Mouse (Mus musculus) embryonic facial prominence, embryonic 11.5 days (tissue): ENCODE results near the gene Ssna1. TPM values are rescaled to one million over a fixed set of nuclear protein-coding genes. Genes with fewer than 3 reads are reported as not detected.

ENCODE experiments used
- ATAC-seq: fragments of 200-750 bp; cut with Nextera tagmentation; replicated peaks from 2 replicates; pipeline ENCODE4 v1.8.0; 2017; ENCODE audit warnings: low read depth; ENCODE audit not compliant: insufficient number of reproducible peaks, low FRiP score, low TSS enrichment
- DNase-seq: peaks from one replicate; pipeline ENCODE4 v3.0.0-alpha.2; 2015; ENCODE audit warnings: low spot score
- H3K27ac ChIP-seq: fragments of 300-500 bp; sonication (generic); replicated peaks from 2 replicates; pipeline ENCODE4 v1.5.1; 2014; ENCODE audit warnings: mild to moderate bottlenecking, low read depth, low read length, control low read depth
- H3K27me3 ChIP-seq: fragments of 300-500 bp; sonication (generic); 2 replicates; pipeline ENCODE4 v1.6.1; 2014; ENCODE audit warnings: mild to moderate bottlenecking, low read length, moderate library complexity, mixed read lengths; ENCODE audit not compliant: control insufficient read depth, insufficient read depth
- H3K36me3 ChIP-seq: fragments of 300-500 bp; sonication (generic); replicated peaks from 2 replicates; pipeline ENCODE4 v1.6.1; 2014; ENCODE audit warnings: low read depth, mild to moderate bottlenecking, low read length, moderate library complexity, mixed read lengths; ENCODE audit not compliant: control insufficient read depth, insufficient read depth
- H3K4me1 ChIP-seq: fragments of 300-500 bp; sonication (generic); 2 replicates; pipeline ENCODE4 v1.6.1; 2014; ENCODE audit warnings: low read length, mixed read lengths; ENCODE audit not compliant: control insufficient read depth, insufficient read depth
- H3K4me2 ChIP-seq: fragments of 300-500 bp; sonication (generic); 2 replicates; pipeline ENCODE4 v1.6.1; 2014; ENCODE audit warnings: low read depth, mild to moderate bottlenecking, control low read depth, low read length, moderate library complexity
- H3K4me3 ChIP-seq: fragments of 300-500 bp; sonication (generic); 2 replicates; pipeline ENCODE4 v1.5.1; 2014; ENCODE audit warnings: low read depth, low read length, control low read depth
- H3K9ac ChIP-seq: fragments of 300-500 bp; sonication (generic); replicated peaks from 2 replicates; pipeline ENCODE4 v1.6.1; 2014; ENCODE audit warnings: mild to moderate bottlenecking, control low read depth, low read length
- H3K9me3 ChIP-seq: fragments of 300-500 bp; sonication (generic); replicated peaks from 2 replicates; pipeline ENCODE4 v1.6.1; 2016; ENCODE audit warnings: mild to moderate bottlenecking, low read length, inconsistent platforms, mixed read lengths; ENCODE audit not compliant: control insufficient read depth
- WGBS: fragments of 180-500 bp; shearing (Covaris S2); extraction: QIAGEN DNeasy Blood & Tissue Kit; methylation state at CpG from one replicate; pipeline ENCODE4 v1.1.7; 2014; 5-methylcytosine and 5-hydroxymethylcytosine counted together
- polyA plus RNA-seq: library from polyadenylated mRNA; unstranded; fragments of >200 nt; fragmentation: Nextera tagmentation; extraction: Ambion mirVana; gene quantifications from 2 replicates; pipeline ENCODE4 v1.2.1, GENCODE M21; 2014

The Ssna1 gene
- polyA plus RNA-seq, 1 experiment from 2014 or later = 254 TPM

- H3K4me3 ChIP-seq = no peak within 1 kb of the TSS
- no peak within 1 kb of the TSS for H3K4me2 ChIP-seq
- no peak within 1 kb of the TSS for H3K27ac ChIP-seq
- 87% methylated on average over 6 of the region's 6 CpGs for WGBS
- no peak for ATAC-seq
- DNase-seq = no peak
- no peak within 1 kb of the TSS for H3K9ac ChIP-seq
- H3K36me3 ChIP-seq = peaks cover 6% of the 10 kb centered on the region
- H3K4me1 ChIP-seq = peaks cover 3% of the 10 kb centered on the region; the same call in 1 of the 2 replicates
- H3K27me3 ChIP-seq = peaks cover 52% of the 10 kb centered on the region
- H3K9me3 ChIP-seq = no peaks in the 10 kb centered on the region
These were observed 15.8 kb upstream of the Ssna1 start, which contains the start of gene Tmem210 for GRCm38 (mm10) chr2:25287927-25288649. Tmem210 (plus strand) TSS chr2:25288145.

DNA sequence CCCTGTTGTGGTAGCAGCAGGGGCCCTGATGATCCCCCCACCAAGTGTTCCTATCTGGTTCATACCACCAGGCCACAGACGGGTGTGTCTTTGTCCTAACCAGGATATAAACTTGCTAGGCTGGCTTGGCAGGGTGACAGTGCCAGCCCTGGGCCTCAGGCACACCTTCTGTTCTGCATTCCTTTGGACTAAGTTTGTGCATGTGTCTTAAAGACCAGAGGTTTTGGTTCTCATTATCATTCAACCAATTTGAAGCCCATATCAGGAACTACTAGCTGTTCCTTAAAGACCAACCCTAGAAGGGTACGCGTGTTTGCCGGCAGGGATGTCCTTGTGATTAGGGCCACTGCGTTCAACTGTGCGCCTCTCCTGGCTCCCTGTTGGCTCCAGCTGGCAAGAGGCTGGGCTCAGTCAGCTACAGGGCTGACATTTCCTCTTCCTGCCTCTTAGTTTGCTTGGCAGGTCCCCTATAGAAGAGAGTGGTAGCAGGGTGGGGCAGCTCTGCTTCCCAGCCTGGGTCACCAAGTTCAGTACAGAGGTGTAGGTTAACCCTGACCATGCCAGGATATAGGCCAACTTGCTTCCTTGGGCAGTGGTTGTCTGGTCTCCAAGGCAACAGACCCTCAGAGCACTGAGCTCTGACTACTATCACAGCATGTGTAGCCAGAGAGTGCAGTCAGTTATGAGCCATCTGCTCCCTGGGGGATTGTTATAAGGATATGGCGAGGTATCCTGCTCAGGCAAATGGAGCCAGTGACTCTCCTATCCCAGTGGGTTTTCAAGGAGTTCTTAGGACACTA lies 14.8 kb upstream of the Ssna1 start:
- Histone ChIP-seq H3K27me3 (peaks cover 41% of the 10 kb centered on the region), H3K4me1 (peaks cover 2% of the 10 kb centered on the region; the same call in 1 of the 2 replicates), H3K9ac (no peak overlapping the region), H3K4me2 (no peak overlapping the region), H3K9me3 (no peaks in the 10 kb centered on the region), H3K4me3 (no peak overlapping the region), H3K27ac (no peak overlapping the region), H3K36me3 (peaks cover 7% of the 10 kb centered on the region)
- no peak for ATAC-seq
- DNase-seq = no peak
- WGBS = 55% methylated on average over 7 of the region's 7 CpGs

DNA sequence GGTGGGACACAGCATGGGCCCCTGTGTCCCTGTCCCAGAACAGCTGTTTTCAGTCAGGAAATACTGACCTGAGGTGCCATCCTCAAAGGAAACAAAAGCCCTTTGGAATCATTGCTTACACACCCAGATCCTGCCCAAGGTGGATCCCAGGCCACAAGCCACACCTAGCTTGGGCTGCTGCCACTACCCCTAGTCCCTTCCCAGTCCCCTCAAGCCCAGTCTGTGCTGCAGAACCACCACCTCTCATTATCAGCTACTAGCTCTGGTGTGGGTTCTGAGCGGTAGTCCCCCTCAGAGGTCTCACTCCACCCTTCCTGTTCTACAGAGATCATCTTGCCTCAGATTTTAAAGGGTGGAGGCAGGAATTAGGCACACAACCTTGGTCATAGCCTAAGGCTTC lies 14.1 kb upstream of the Ssna1 start:
- H3K27ac ChIP-seq = no peak overlapping the region
- H3K4me3 ChIP-seq = no peak overlapping the region
- H3K9ac ChIP-seq = no peak overlapping the region
- ATAC-seq (no peak), DNase-seq (no peak)
- no peak overlapping the region for H3K4me2 ChIP-seq
- WGBS = 83% methylated on average over 1 of the region's 1 CpGs
- no peaks in the 10 kb centered on the region for H3K9me3 ChIP-seq
- H3K4me1 ChIP-seq = no peaks in the 10 kb centered on the region
- peaks cover 10% of the 10 kb centered on the region for H3K36me3 ChIP-seq
- peaks cover 34% of the 10 kb centered on the region for H3K27me3 ChIP-seq

DNA sequence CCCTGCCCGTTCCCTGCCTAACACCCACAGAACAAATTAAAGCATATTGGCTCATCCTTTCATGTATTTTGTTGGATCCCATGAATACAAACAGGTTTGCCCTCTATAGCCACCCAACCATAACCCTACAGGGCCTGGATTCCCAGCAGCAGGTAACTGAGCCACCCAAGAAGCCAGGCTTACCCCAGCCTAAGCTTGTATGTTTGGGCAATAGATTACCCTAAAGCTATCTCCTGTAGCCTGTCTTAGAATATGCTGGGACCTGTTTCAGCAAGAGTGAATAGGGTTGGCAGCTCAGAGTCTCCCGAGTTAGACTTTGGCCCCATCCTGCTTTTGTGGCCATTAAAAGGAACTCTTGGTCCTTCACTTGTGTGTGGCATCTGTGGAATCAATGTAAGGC lies 13.3 kb upstream of the Ssna1 start:
- H3K4me1 ChIP-seq = no peaks in the 10 kb centered on the region
- no peak overlapping the region for H3K9ac ChIP-seq
- no peaks in the 10 kb centered on the region for H3K9me3 ChIP-seq
- no peak for ATAC-seq
- H3K36me3 ChIP-seq = peaks cover 11% of the 10 kb centered on the region
- no peak overlapping the region for H3K4me2 ChIP-seq
- no peak overlapping the region for H3K4me3 ChIP-seq
- peaks cover 26% of the 10 kb centered on the region for H3K27me3 ChIP-seq
- DNase-seq = no peak
- no peak overlapping the region for H3K27ac ChIP-seq
- WGBS = 96% methylated on average over 2 of the region's 2 CpGs

- 65% methylated on average over 13 of the region's 13 CpGs for WGBS
- H3K9me3 ChIP-seq = no peaks in the 10 kb centered on the region
- ATAC-seq (no peak), DNase-seq (peak; percentile 88)
- no peaks in the 10 kb centered on the region for H3K4me1 ChIP-seq
- H3K9ac ChIP-seq = no peak overlapping the region
- no peak overlapping the region for H3K4me2 ChIP-seq
- no peak overlapping the region for H3K4me3 ChIP-seq
- H3K27ac ChIP-seq = no peak overlapping the region
- H3K27me3 ChIP-seq = no peaks in the 10 kb centered on the region
- H3K36me3 ChIP-seq = peaks cover 25% of the 10 kb centered on the region
These were observed 7.0 kb upstream of the Ssna1 start for GRCm38 (mm10) chr2:25278928-25279882.

- Histone ChIP-seq H3K27ac (no peak overlapping the region), H3K4me1 (peaks cover 4% of the 10 kb centered on the region; the same call in 1 of the 2 replicates), H3K9me3 (no peaks in the 10 kb centered on the region), H3K9ac (peak overlapping the region; percentile 87), H3K4me2 (peak overlapping the region; percentile 90), H3K27me3 (no peaks in the 10 kb centered on the region), H3K4me3 (peak overlapping the region; percentile 94), H3K36me3 (peaks cover 10% of the 10 kb centered on the region)
- 42% methylated on average over 16 of the region's 16 CpGs for WGBS
- DNase-seq (no peak), ATAC-seq (no peak)
These were observed 772 bp upstream of the Ssna1 start for GRCm38 (mm10) chr2:25273010-25273409.

- H3K4me1 ChIP-seq = peaks cover 4% of the 10 kb centered on the region; the same call in 1 of the 2 replicates
- DNase-seq (no peak), ATAC-seq (peak; percentile 56)
- under 1% methylated on average over 29 of the region's 29 CpGs for WGBS
- H3K27ac ChIP-seq = no peak overlapping the region; the same call in 1 of the 2 replicates
- peaks cover 7% of the 10 kb centered on the region for H3K36me3 ChIP-seq
- H3K9ac ChIP-seq = peak overlapping the region; percentile 87
- no peaks in the 10 kb centered on the region for H3K9me3 ChIP-seq
- peak overlapping the region; percentile 94 for H3K4me3 ChIP-seq
- peak overlapping the region; percentile 90 for H3K4me2 ChIP-seq
- H3K27me3 ChIP-seq = no peaks in the 10 kb centered on the region
These were observed 277 bp upstream of the Ssna1 start for GRCm38 (mm10) chr2:25272515-25272914.
